Mouse (Mus musculus): Measurements from ENCODE around the gene P4ha3.

P4ha3 gene

GRCm38 (mm10) chr7:100307872-100308653 is 22.7 kb downstream of the P4ha3 start:
- DNase-seq: peak; percentile 54

- peak; percentile 71 for DNase-seq
Measured at GRCm38 (mm10) chr7:100309216-100309615, 23.9 kb downstream of the P4ha3 start.

- peak; percentile 75 for DNase-seq
Measured at GRCm38 (mm10) chr7:100309679-100310078, 24.4 kb downstream of the P4ha3 start.

- DNase-seq: peak; percentile 58
Measured at GRCm38 (mm10) chr7:100310290-100310689, 25.0 kb downstream of the P4ha3 start.

- DNase-seq: no peak
Measured at GRCm38 (mm10) chr7:100312716-100313115, 27.4 kb downstream of the P4ha3 start.

GRCm38 (mm10) chr7:100316924-100317323 is 31.6 kb downstream of the P4ha3 start:
- DNase-seq: no peak

- DNase-seq: no peak
Measured at GRCm38 (mm10) chr7:100317534-100317933, 32.2 kb downstream of the P4ha3 start.

- peak; percentile 78 for DNase-seq
Measured at GRCm38 (mm10) chr7:100323721-100324120, 38.4 kb downstream of the P4ha3 start.

GRCm38 (mm10) chr7:100325482-100325881 is 40.2 kb downstream of the P4ha3 start:
- DNase-seq: peak; percentile 86

GRCm38 (mm10) chr7:100327514-100327913 is 42.2 kb downstream of the P4ha3 start:
- peak; percentile 92 for DNase-seq

- peak; percentile 84 for DNase-seq
Measured at GRCm38 (mm10) chr7:100328636-100329035, 43.3 kb downstream of the P4ha3 start.

GRCm38 (mm10) chr7:100331269-100331668 is 45.9 kb downstream of the P4ha3 start:
- DNase-seq: peak; percentile 29

GRCm38 (mm10) chr7:100335921-100336320 is 50.6 kb downstream of the P4ha3 start:
- DNase-seq: peak; percentile 64

- no peak for DNase-seq
Measured at GRCm38 (mm10) chr7:100354984-100355383, 69.7 kb downstream of the P4ha3 start.

- DNase-seq: no peak
Measured at GRCm38 (mm10) chr7:100356324-100356723, 71.0 kb downstream of the P4ha3 start.

GRCm38 (mm10) chr7:100356768-100357167 is 71.4 kb downstream of the P4ha3 start:
- DNase-seq: no peak

GRCm38 (mm10) chr7:100357856-100358255 is 72.5 kb downstream of the P4ha3 start:
- no peak for DNase-seq

GRCm38 (mm10) chr7:100363162-100363561 is 77.8 kb downstream of the P4ha3 start:
- no peak for DNase-seq

- DNase-seq: no peak
Measured at GRCm38 (mm10) chr7:100364888-100365287, 79.6 kb downstream of the P4ha3 start.

All from heart, adult 11 months (tissue).